ENCODE assay signal across 12 mouse cellular contexts in genomic region chr4:155306356-155307242, GRCm38 (mm10). TPM values are rescaled to one million over a fixed set of nuclear protein-coding genes. Genes with fewer than 3 reads are reported as not detected.
DNase-seq lines count a peak whose midpoint lies in the region; ATAC-seq and TF ChIP-seq lines count a peak whose summit lies in the region.
"Had no signal": no experiment of that assay in that cellular context is flagged by ENCODE, and none has a peak within 500 bp of the region (broad histone marks: within the 10 kb centered on the region; RNA-seq: fewer than 3 reads in every experiment).

No protein-coding gene starts in this region.

- H3K36me3 ChIP-seq in hindbrain, embryonic 11.5 days (ENCODE audit: control insufficient read depth, insufficient read depth, low read length): no peaks in the 10 kb centered on the region
- H3K36me3 ChIP-seq in hindbrain, postnatal 0 days (ENCODE audit: insufficient read depth, low read length): no peaks in the 10 kb centered on the region
- no peaks in the 10 kb centered on the region for H3K36me3 ChIP-seq in CH12.LX (replicated peaks in 1 of 2; ENCODE audit: control insufficient read depth in 1 of 2, insufficient read depth in 1 of 2, low read length in 1 of 2)
- H3K36me3 ChIP-seq in forebrain, postnatal 0 days (ENCODE audit: insufficient read depth): no peaks in the 10 kb centered on the region
- H3K36me3 ChIP-seq in midbrain, embryonic 16.5 days (ENCODE audit: control insufficient read depth, insufficient read depth, low read length): no peaks in the 10 kb centered on the region
- H3K36me3 ChIP-seq: heart, embryonic 10.5 days had no signal

- in situ Hi-C loops in CH12.LX (cut with MboI; ENCODE audit: low pct_ligation_motif_present, low pct_unique_long_range_greater_than_20kb, low sequenced_read_pairs): loop anchor here (5.0 kb wide), 1 partner anchor 44 kb away; no protein-coding TSS in a partner anchor

- no peak overlapping the region for H3K4me3 ChIP-seq in hindbrain, embryonic 11.5 days (ENCODE audit: low read depth, low read length)
- H3K4me3 ChIP-seq in hindbrain, postnatal 0 days (ENCODE audit: low read length): no peak overlapping the region
- H3K4me3 ChIP-seq in CH12.LX (replicated peaks in 1 of 3; ENCODE audit: low read depth in 2 of 3, low read length in 2 of 3, poor library complexity in 1 of 3): peak overlapping the region in 1 of 3 experiments; percentile 27
- no peak overlapping the region for H3K4me3 ChIP-seq in forebrain, postnatal 0 days (ENCODE audit: low read depth, low read length)
- no peak overlapping the region for H3K4me3 ChIP-seq in midbrain, embryonic 16.5 days (ENCODE audit: low read depth, low read length)
- H3K4me3 ChIP-seq: heart, embryonic 10.5 days had no signal

- no peak; the same call in 1 of the 2 replicates for TF ChIP-seq POLR2A in CH12.LX (IDR thresholded peaks at IDR 0.05; ENCODE audit: low read depth, low read length)

- no peaks in the 10 kb centered on the region; the same call in 1 of the 2 replicates for H3K4me1 ChIP-seq in hindbrain, embryonic 11.5 days (replicated peaks; ENCODE audit: control insufficient read depth, insufficient read depth, low read length)
- H3K4me1 ChIP-seq in hindbrain, postnatal 0 days (ENCODE audit: insufficient read depth, low read length): peaks cover 19% of the 10 kb centered on the region
- peaks cover 26 to 41% of the 10 kb centered on the region in 2 experiments for H3K4me1 ChIP-seq in CH12.LX (ENCODE audit: control insufficient read depth in 1 of 2, insufficient read depth in 2 of 2)
- H3K4me1 ChIP-seq in forebrain, postnatal 0 days (ENCODE audit: insufficient read depth): peaks cover 40% of the 10 kb centered on the region
- peaks cover 44% of the 10 kb centered on the region for H3K4me1 ChIP-seq in midbrain, embryonic 16.5 days (ENCODE audit: control insufficient read depth, insufficient read depth, low read length)

- 0 out of 2 replicates have a peak overlapping the region, but pooled peaks have one; percentile 15 for H3K9ac ChIP-seq in hindbrain, embryonic 11.5 days (ENCODE audit: low read depth, low read length)
- H3K9ac ChIP-seq in hindbrain, postnatal 0 days (replicated peaks; ENCODE audit: low read length): no peak overlapping the region
- no peak overlapping the region for H3K9ac ChIP-seq in CH12.LX (ENCODE audit: insufficient read depth, low read depth)
- H3K9ac ChIP-seq in forebrain, postnatal 0 days: no peak overlapping the region
- H3K9ac ChIP-seq in midbrain, embryonic 16.5 days (ENCODE audit: low read depth, low read length): no peak overlapping the region

- no peak for DNase-seq in hindbrain, embryonic 11.5 days (ENCODE audit: low spot score)
- DNase-seq in hindbrain, postnatal 0 days (ENCODE audit: low spot score): no peak
- DNase-seq in CH12.LX (ENCODE audit: extremely low read depth): peak; percentile 45
- no peak for DNase-seq in forebrain, postnatal 0 days
- DNase-seq in left cerebral cortex, adult 9 months (ENCODE audit: low spot score in 2 of 2): no peak
- no peak for DNase-seq in Muller cell, postnatal 12 days (ENCODE audit: inconsistent ontology term)
- no peak for DNase-seq in gastrocnemius, postnatal 10 days
- DNase-seq: kidney, postnatal 4 days; lung, embryonic 14.5 days had no signal

- 69% methylated on average over 24 of the region's 24 CpGs for WGBS in hindbrain, embryonic 11.5 days
- 65% methylated on average over 24 of the region's 24 CpGs for WGBS in hindbrain, postnatal 0 days
- 61% methylated on average over 24 of the region's 24 CpGs for WGBS in forebrain, postnatal 0 days
- 66% methylated on average over 24 of the region's 24 CpGs for WGBS in midbrain, embryonic 16.5 days

- no peak for ATAC-seq in hindbrain, embryonic 11.5 days (ENCODE audit: low FRiP score)
- ATAC-seq in hindbrain, postnatal 0 days: no peak
- ATAC-seq in forebrain, postnatal 0 days: no peak
- no peak for ATAC-seq in midbrain, embryonic 16.5 days

- no peak; the same call in none of the 2 replicates for TF ChIP-seq RAD21 in CH12.LX (IDR thresholded peaks at IDR 0.05; ENCODE audit: low read depth, low read length)

- H3K27ac ChIP-seq in hindbrain, embryonic 11.5 days (ENCODE audit: low read depth, low read length): no peak overlapping the region
- no peak overlapping the region for H3K27ac ChIP-seq in hindbrain, postnatal 0 days
- peak overlapping the region; percentile 21; the same call in 1 of the 2 replicates for H3K27ac ChIP-seq in CH12.LX (ENCODE audit: insufficient read depth, low read depth)
- H3K27ac ChIP-seq in forebrain, postnatal 0 days (ENCODE audit: low read depth, low read length): peak overlapping the region; percentile 86
- H3K27ac ChIP-seq in midbrain, embryonic 16.5 days (ENCODE audit: low read length): peak overlapping the region; percentile 87
- H3K27ac ChIP-seq: heart, embryonic 10.5 days had no signal

- H3K4me2 ChIP-seq in hindbrain, embryonic 11.5 days (replicated peaks; ENCODE audit: low read depth, low read length): no peak overlapping the region
- no peak overlapping the region for H3K4me2 ChIP-seq in hindbrain, postnatal 0 days (ENCODE audit: low read depth, low read length)
- peak overlapping the region; percentile 30 for H3K4me2 ChIP-seq in CH12.LX (ENCODE audit: insufficient read depth, low read depth, poor library complexity, severe bottlenecking)
- H3K4me2 ChIP-seq in forebrain, postnatal 0 days (ENCODE audit: low read depth): 0 out of 2 replicates have a peak overlapping the region, but pooled peaks have one; percentile 36
- no peak overlapping the region; the same call in 1 of the 2 replicates for H3K4me2 ChIP-seq in midbrain, embryonic 16.5 days (ENCODE audit: low read length)
- H3K4me2 ChIP-seq: lung, embryonic 14.5 days had no signal

- no peaks in the 10 kb centered on the region for H3K9me3 ChIP-seq in hindbrain, embryonic 11.5 days (ENCODE audit: control insufficient read depth, low read length)
- H3K9me3 ChIP-seq in hindbrain, postnatal 0 days (ENCODE audit: low read length): no peaks in the 10 kb centered on the region
- H3K9me3 ChIP-seq in CH12.LX (replicated peaks; ENCODE audit: low read length): no peaks in the 10 kb centered on the region
- no peaks in the 10 kb centered on the region for H3K9me3 ChIP-seq in forebrain, postnatal 0 days (ENCODE audit: low read length)
- H3K9me3 ChIP-seq in midbrain, embryonic 16.5 days (replicated peaks; ENCODE audit: control insufficient read depth, low read length, poor library complexity, severe bottlenecking): no peaks in the 10 kb centered on the region
- H3K9me3 ChIP-seq: heart, embryonic 10.5 days had no signal

- no peaks in the 10 kb centered on the region for H3K79me2 ChIP-seq in CH12.LX (replicated peaks; ENCODE audit: control insufficient read depth, extremely low read depth, insufficient read depth, poor library complexity, severe bottlenecking)

- no peaks in the 10 kb centered on the region for H3K27me3 ChIP-seq in hindbrain, embryonic 11.5 days (ENCODE audit: control insufficient read depth, insufficient read depth, low read length)
- H3K27me3 ChIP-seq in hindbrain, postnatal 0 days (ENCODE audit: insufficient read depth, low read length): no peaks in the 10 kb centered on the region
- peaks cover 29% of the 10 kb centered on the region for H3K27me3 ChIP-seq in CH12.LX (replicated peaks)
- no peaks in the 10 kb centered on the region for H3K27me3 ChIP-seq in forebrain, postnatal 0 days (ENCODE audit: insufficient read depth, low read length)
- no peaks in the 10 kb centered on the region for H3K27me3 ChIP-seq in midbrain, embryonic 16.5 days (ENCODE audit: control insufficient read depth, insufficient read depth, low read depth, low read length)

- dilution Hi-C loops in CH12.LX (cut with MboI; ENCODE audit: extremely low pct_ligation_motif_present, extremely low pct_unique_long_range_greater_than_20kb, low sequenced_read_pairs): no loop called here

- no peak for TF ChIP-seq CTCF in hindbrain, postnatal 0 days (IDR thresholded peaks at IDR 0.05; ENCODE audit: low read depth)
- TF ChIP-seq CTCF in CH12.LX (conservative IDR thresholded peaks at IDR 0.05 in 1 of 2, IDR thresholded peaks at IDR 0.05 in 1 of 2; ENCODE audit: low read depth in 2 of 2, low read length in 2 of 2): no peak
- TF ChIP-seq CTCF in forebrain, postnatal 0 days (IDR thresholded peaks at IDR 0.05; ENCODE audit: low read depth): peak; percentile 22; the same call in 1 of the 2 replicates

- TF ChIP-seq EP300 in CH12.LX (IDR thresholded peaks at IDR 0.05; ENCODE audit: low read length): 0 out of 2 replicates have a peak, but pooled peaks have one; percentile 15

TF ChIP-seq in CH12.LX, 34 proteins besides CTCF, POLR2A, EP300 and RAD21 (continues in another document):
- TF ChIP-seq GABPA (IDR thresholded peaks at IDR 0.05; ENCODE audit: insufficient replicate concordance, low read depth, low read length): no peak
- no peak for TF ChIP-seq MAZ (IDR thresholded peaks at IDR 0.05; ENCODE audit: low read depth, low read length)
- TF ChIP-seq POLR2AphosphoS2 (IDR thresholded peaks at IDR 0.05; ENCODE audit: low read depth, low read length): no peak
- no peak for TF ChIP-seq NRF1 (IDR thresholded peaks at IDR 0.05; ENCODE audit: low read depth, low read length)
- no peak for TF ChIP-seq PAX5 (IDR thresholded peaks at IDR 0.05; ENCODE audit: low read length)

RNA-seq across cellular contexts. Expression of gene Prkcz, which starts 54.6 kb away (rescaled TPM):
- 18.3 and 19.6 TPM in 2 replicates for polyA plus RNA-seq in hindbrain, embryonic 11.5 days (2014; fragmentation: Nextera tagmentation; extraction: Ambion mirVana)
- 85.0 and 85.1 TPM in 2 replicates for total RNA-seq in hindbrain, postnatal 0 days (2014; rRNA removed)
- polyA plus RNA-seq in hindbrain, postnatal 0 days (2015; fragmentation: Nextera tagmentation; extraction: Ambion mirVana): 80.4 and 84.2 TPM in 2 replicates
- 8.4 and 11.8 TPM in 2 replicates for total RNA-seq in CH12.LX (2012; rRNA removed)
- 0.16 TPM in 1 of 2 replicates, not detected in the other for total RNA-seq in CH12.LX (2014; rRNA removed)
- 1.6 and 2.5 TPM in 2 replicates for polyA plus RNA-seq in CH12.LX (2012; ENCODE audit: insufficient read length, low read depth)
- 92.5 and 108 TPM in 2 replicates for total RNA-seq in forebrain, postnatal 0 days (2014; rRNA removed)
- polyA plus RNA-seq in forebrain, postnatal 0 days (2015; fragmentation: Nextera tagmentation; extraction: Ambion mirVana): 98.9 and 103 TPM in 2 replicates
- 95.8 and 97.1 TPM in 2 replicates for polyA plus RNA-seq in midbrain, embryonic 16.5 days (2015; fragmentation: Nextera tagmentation; extraction: Ambion mirVana)
- total RNA-seq in gastrocnemius, postnatal 10 days (2021): 1 to 10 TPM; 2.6 to 3.0 TPM
- total RNA-seq: monocyte, adult 5-6 weeks had no signal

RNA-seq across cellular contexts. Expression of gene Faap20, which starts 57.0 kb away (rescaled TPM):
- polyA plus RNA-seq in hindbrain, embryonic 11.5 days (2014; fragmentation: Nextera tagmentation; extraction: Ambion mirVana): 99.0 and 99.3 TPM in 2 replicates
- 51.2 and 61.4 TPM in 2 replicates for total RNA-seq in hindbrain, postnatal 0 days (2014; rRNA removed)
- polyA plus RNA-seq in hindbrain, postnatal 0 days (2015; fragmentation: Nextera tagmentation; extraction: Ambion mirVana): 60.8 and 62.5 TPM in 2 replicates
- total RNA-seq in CH12.LX (2012; rRNA removed) (42.1 and 45.0 TPM in 2 replicates), CH12.LX (2014; rRNA removed) (24.1 and 31.0 TPM in 2 replicates)
- 35.7 and 36.4 TPM in 2 replicates for polyA plus RNA-seq in CH12.LX (2012; ENCODE audit: insufficient read length, low read depth)
- 48.7 and 51.8 TPM in 2 replicates for total RNA-seq in forebrain, postnatal 0 days (2014; rRNA removed)
- 59.9 and 60.7 TPM in 2 replicates for polyA plus RNA-seq in forebrain, postnatal 0 days (2015; fragmentation: Nextera tagmentation; extraction: Ambion mirVana)
- 69.8 and 70.1 TPM in 2 replicates for polyA plus RNA-seq in midbrain, embryonic 16.5 days (2015; fragmentation: Nextera tagmentation; extraction: Ambion mirVana)
- 10 to 100 TPM; 18.9 to 26.4 TPM for total RNA-seq in gastrocnemius, postnatal 10 days (2021)

Comparison
In these comparisons a context has a peak if more than half of its experiments do, and no peak if none do; other contexts are left out.
1. H3K27ac ChIP-seq: peak in CH12.LX (single experiment), forebrain, postnatal 0 days (single experiment) and midbrain, embryonic 16.5 days (single experiment); none in hindbrain, embryonic 11.5 days (single experiment) and hindbrain, postnatal 0 days (single experiment).
2. H3K4me2 ChIP-seq: peak in CH12.LX (single experiment) and forebrain, postnatal 0 days (single experiment); none in hindbrain, embryonic 11.5 days (single experiment), hindbrain, postnatal 0 days (single experiment) and midbrain, embryonic 16.5 days (single experiment).